Mouse (Mus musculus): ENCODE data around the gene Ankrd45. TPM values are rescaled to one million over a fixed set of nuclear protein-coding genes. Genes with fewer than 3 reads are reported as not detected.

Ankrd45 gene
- polyA plus RNA-seq, 1 experiment = not detected

GRCm38 (mm10) chr1:161151098-161151497 lies 8.6 kb downstream of the Ankrd45 start:
- no peak for TF ChIP-seq CTCF (IDR thresholded peaks at IDR 0.05; ENCODE audit: extremely low read depth, insufficient read length, insufficient replicate concordance, low read depth, low read length)
- no peak for TF ChIP-seq POLR2A (IDR thresholded peaks at IDR 0.05; ENCODE audit: low read depth, low read length)
- 66% methylated on average over 6 of the region's 6 CpGs for WGBS
- Histone ChIP-seq H3K36me3 (ENCODE audit: control insufficient read depth, insufficient read depth, low read length) (no peaks in the 10 kb centered on the region), H3K4me3 (ENCODE audit: low read depth, low read length) (no peak overlapping the region), H3K27ac (ENCODE audit: insufficient read depth, low read depth, low read length) (no peak overlapping the region), H3K27me3 (ENCODE audit: control insufficient read depth, insufficient read depth, low read length) (no peaks in the 10 kb centered on the region), H3K4me1 (ENCODE audit: control insufficient read depth, insufficient read depth, insufficient read length, low read length) (no peaks in the 10 kb centered on the region)

GRCm38 (mm10) chr1:161156546-161156945 lies 14.1 kb downstream of the Ankrd45 start:
- Histone ChIP-seq H3K4me3 (ENCODE audit: low read depth, low read length) (no peak overlapping the region), H3K27me3 (ENCODE audit: control insufficient read depth, insufficient read depth, low read length) (no peaks in the 10 kb centered on the region), H3K27ac (ENCODE audit: insufficient read depth, low read depth, low read length) (no peak overlapping the region), H3K4me1 (ENCODE audit: control insufficient read depth, insufficient read depth, insufficient read length, low read length) (no peaks in the 10 kb centered on the region), H3K36me3 (ENCODE audit: control insufficient read depth, insufficient read depth, low read length) (no peaks in the 10 kb centered on the region)
- 75% methylated on average over 10 of the region's 10 CpGs for WGBS
- TF ChIP-seq POLR2A (IDR thresholded peaks at IDR 0.05; ENCODE audit: low read depth, low read length) (no peak), CTCF (IDR thresholded peaks at IDR 0.05; ENCODE audit: extremely low read depth, insufficient read length, insufficient replicate concordance, low read depth, low read length) (no peak)

GRCm38 (mm10) chr1:161159214-161159613 lies 16.7 kb downstream of the Ankrd45 start, which contains the start of gene Tex50:
Tex50 (minus strand) TSS chr1:161159314.
- no peak for TF ChIP-seq POLR2A (IDR thresholded peaks at IDR 0.05; ENCODE audit: low read depth, low read length)
- H3K27me3 ChIP-seq (ENCODE audit: control insufficient read depth, insufficient read depth, low read length) = no peaks in the 10 kb centered on the region
- no peaks in the 10 kb centered on the region for H3K36me3 ChIP-seq (ENCODE audit: control insufficient read depth, insufficient read depth, low read length)
- no peak within 1 kb of the TSS for H3K4me3 ChIP-seq (ENCODE audit: low read depth, low read length)
- no peak within 1 kb of the TSS for H3K27ac ChIP-seq (ENCODE audit: insufficient read depth, low read depth, low read length)
- no peaks in the 10 kb centered on the region for H3K4me1 ChIP-seq (ENCODE audit: control insufficient read depth, insufficient read depth, insufficient read length, low read length)
- 76% methylated on average over 3 of the region's 3 CpGs for WGBS

GRCm38 (mm10) chr1:161160266-161160665 lies 17.8 kb downstream of the Ankrd45 start:
- no peak overlapping the region for H3K27ac ChIP-seq (ENCODE audit: insufficient read depth, low read depth, low read length)
- H3K4me1 ChIP-seq (ENCODE audit: control insufficient read depth, insufficient read depth, insufficient read length, low read length) = no peaks in the 10 kb centered on the region
- H3K36me3 ChIP-seq (ENCODE audit: control insufficient read depth, insufficient read depth, low read length) = no peaks in the 10 kb centered on the region
- no peak overlapping the region for H3K4me3 ChIP-seq (ENCODE audit: low read depth, low read length)
- no peaks in the 10 kb centered on the region for H3K27me3 ChIP-seq (ENCODE audit: control insufficient read depth, insufficient read depth, low read length)
- TF ChIP-seq POLR2A (IDR thresholded peaks at IDR 0.05; ENCODE audit: low read depth, low read length) (no peak), CTCF (IDR thresholded peaks at IDR 0.05; ENCODE audit: extremely low read depth, insufficient read length, insufficient replicate concordance, low read depth, low read length) (no peak)
- 49% methylated on average over 4 of the region's 4 CpGs for WGBS

- no peaks in the 10 kb centered on the region for H3K27me3 ChIP-seq (ENCODE audit: control insufficient read depth, insufficient read depth, low read length)
- no peaks in the 10 kb centered on the region for H3K4me1 ChIP-seq (ENCODE audit: control insufficient read depth, insufficient read depth, insufficient read length, low read length)
- no peak overlapping the region for H3K27ac ChIP-seq (ENCODE audit: insufficient read depth, low read depth, low read length)
- TF ChIP-seq POLR2A (IDR thresholded peaks at IDR 0.05; ENCODE audit: low read depth, low read length) (no peak), CTCF (IDR thresholded peaks at IDR 0.05; ENCODE audit: extremely low read depth, insufficient read length, insufficient replicate concordance, low read depth, low read length) (peak; percentile 52)
- no peaks in the 10 kb centered on the region for H3K36me3 ChIP-seq (ENCODE audit: control insufficient read depth, insufficient read depth, low read length)
- peak overlapping the region; percentile 84 for H3K4me3 ChIP-seq (ENCODE audit: low read depth, low read length)
- 1% methylated on average over 40 of the region's 40 CpGs for WGBS
Observed at GRCm38 (mm10) chr1:161170651-161171050, 28.2 kb downstream of the Ankrd45 start.

- Histone ChIP-seq H3K4me1 (ENCODE audit: control insufficient read depth, insufficient read depth, insufficient read length, low read length) (no peaks in the 10 kb centered on the region; the same call in 1 of the 2 replicates), H3K36me3 (ENCODE audit: control insufficient read depth, insufficient read depth, low read length) (no peaks in the 10 kb centered on the region)
Observed at GRCm38 (mm10) chr1:161180674-161181073, 38.2 kb downstream of the Ankrd45 start.

GRCm38 (mm10) chr1:161182386-161182785 lies 39.9 kb downstream of the Ankrd45 start:
- no peak for TF ChIP-seq CTCF (IDR thresholded peaks at IDR 0.05; ENCODE audit: extremely low read depth, insufficient read length, insufficient replicate concordance, low read depth, low read length)
- TF ChIP-seq POLR2A (IDR thresholded peaks at IDR 0.05; ENCODE audit: low read depth, low read length) = no peak
- WGBS = 84% methylated on average over 9 of the region's 9 CpGs
- Histone ChIP-seq H3K27ac (ENCODE audit: insufficient read depth, low read depth, low read length) (no peak overlapping the region), H3K27me3 (ENCODE audit: control insufficient read depth, insufficient read depth, low read length) (no peaks in the 10 kb centered on the region), H3K4me1 (ENCODE audit: control insufficient read depth, insufficient read depth, insufficient read length, low read length) (no peaks in the 10 kb centered on the region; the same call in 1 of the 2 replicates), H3K36me3 (ENCODE audit: control insufficient read depth, insufficient read depth, low read length) (no peaks in the 10 kb centered on the region), H3K4me3 (ENCODE audit: low read depth, low read length) (no peak overlapping the region)

More at GRCm38 (mm10) chr1:161180674-161181073, 38.2 kb downstream of the Ankrd45 start:
- TF ChIP-seq CTCF (IDR thresholded peaks at IDR 0.05; ENCODE audit: extremely low read depth, insufficient read length, insufficient replicate concordance, low read depth, low read length) (peak; percentile 75; the same call in 1 of the 2 replicates), POLR2A (IDR thresholded peaks at IDR 0.05; ENCODE audit: low read depth, low read length) (no peak)
- H3K27ac ChIP-seq (ENCODE audit: insufficient read depth, low read depth, low read length) = no peak overlapping the region
- 50% methylated on average over 8 of the region's 8 CpGs for WGBS
- H3K27me3 ChIP-seq (ENCODE audit: control insufficient read depth, insufficient read depth, low read length) = no peaks in the 10 kb centered on the region
- H3K4me3 ChIP-seq (ENCODE audit: low read depth, low read length) = no peak overlapping the region
